Mouse (Mus musculus): Measurements from ENCODE around the gene Clec16a. TPM values are rescaled to one million over a fixed set of nuclear protein-coding genes. Genes with fewer than 3 reads are reported as not detected.

Clec16a gene
- polyA plus RNA-seq, 1 experiment = 25.2 TPM

- Histone ChIP-seq H3K27me3 (ENCODE audit: control insufficient read depth, insufficient read depth, low read length) (no peaks in the 10 kb centered on the region), H3K27ac (ENCODE audit: control insufficient read depth, insufficient read depth, low read length) (no peak overlapping the region), H3K4me1 (replicated peaks; ENCODE audit: control insufficient read depth, insufficient read depth, low read length) (peaks cover 19% of the 10 kb centered on the region), H3K36me3 (ENCODE audit: control insufficient read depth, insufficient read depth, low read length) (no peaks in the 10 kb centered on the region), H3K4me3 (ENCODE audit: control insufficient read depth, insufficient read depth, low read length) (no peak overlapping the region)
- 67% methylated on average over 2 of the region's 2 CpGs for WGBS
- TF ChIP-seq POLR2A (IDR thresholded peaks at IDR 0.05; ENCODE audit: control insufficient read depth, extremely low read depth, insufficient read depth, low read length, poor library complexity) = no peak
- DNase-seq = peak; percentile 72
Measured at GRCm38 (mm10) chr16:10520908-10521614, 24.1 kb upstream of the Clec16a start.

DNA sequence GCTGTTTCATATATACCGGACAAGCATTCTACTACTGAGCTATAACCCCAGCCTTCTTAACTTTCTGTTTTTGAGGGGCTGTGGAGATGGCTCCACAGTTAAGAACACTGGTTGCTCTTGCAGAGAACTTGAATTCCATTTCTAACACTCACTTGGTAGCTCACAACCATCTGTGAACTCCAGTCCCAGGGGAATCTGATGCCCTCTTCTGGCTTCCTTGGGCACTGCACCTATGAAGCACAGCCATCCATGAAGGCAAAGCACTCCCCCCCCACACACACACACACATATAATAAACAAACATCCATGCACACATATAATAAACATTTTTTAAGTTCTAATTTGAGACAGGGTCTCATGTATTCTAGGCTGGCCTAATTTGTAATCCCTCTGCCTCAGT, 22.3 kb upstream of the Clec16a start:
- no peak for TF ChIP-seq POLR2A (IDR thresholded peaks at IDR 0.05; ENCODE audit: control insufficient read depth, extremely low read depth, insufficient read depth, low read length, poor library complexity)
- no peak for TF ChIP-seq CTCF (IDR thresholded peaks at IDR 0.05; ENCODE audit: borderline replicate concordance, control insufficient read depth, extremely low read depth, insufficient read depth, low read length, poor library complexity)

DNA sequence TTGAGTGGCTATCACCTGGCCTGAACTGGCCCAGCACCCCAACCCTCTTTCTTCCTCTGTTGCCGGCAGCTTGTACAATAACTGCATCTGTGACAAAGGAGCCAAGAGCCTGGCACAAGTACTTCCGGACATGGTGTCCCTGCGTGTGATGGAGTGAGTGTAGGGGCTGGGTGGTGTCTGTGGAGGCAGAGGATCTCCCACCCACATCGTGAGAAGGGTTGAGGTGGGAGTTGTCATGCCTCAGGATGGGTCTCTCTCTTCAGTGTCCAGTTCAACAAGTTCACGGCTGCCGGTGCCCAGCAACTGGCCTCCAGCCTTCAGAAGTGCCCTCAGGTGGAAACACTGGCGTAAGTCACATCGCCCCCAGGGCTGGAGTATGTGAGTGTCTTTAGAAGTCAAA, 21.5 kb upstream of the Clec16a start:
- Histone ChIP-seq H3K4me1 (replicated peaks; ENCODE audit: control insufficient read depth, insufficient read depth, low read length) (peaks cover 22% of the 10 kb centered on the region), H3K4me3 (ENCODE audit: control insufficient read depth, insufficient read depth, low read length) (no peak overlapping the region), H3K27ac (ENCODE audit: control insufficient read depth, insufficient read depth, low read length) (no peak overlapping the region), H3K27me3 (ENCODE audit: control insufficient read depth, insufficient read depth, low read length) (no peaks in the 10 kb centered on the region), H3K36me3 (ENCODE audit: control insufficient read depth, insufficient read depth, low read length) (no peaks in the 10 kb centered on the region)
- DNase-seq = no peak
- TF ChIP-seq CTCF (IDR thresholded peaks at IDR 0.05; ENCODE audit: borderline replicate concordance, control insufficient read depth, extremely low read depth, insufficient read depth, low read length, poor library complexity) = no peak
- no peak for TF ChIP-seq POLR2A (IDR thresholded peaks at IDR 0.05; ENCODE audit: control insufficient read depth, extremely low read depth, insufficient read depth, low read length, poor library complexity)
- WGBS = 97% methylated on average over 8 of the region's 8 CpGs

More for the DNA sequence above, 22.3 kb upstream of the Clec16a start:
- WGBS = 95% methylated on average over 1 of the region's 1 CpGs
- Histone ChIP-seq H3K27ac (ENCODE audit: control insufficient read depth, insufficient read depth, low read length) (no peak overlapping the region), H3K36me3 (ENCODE audit: control insufficient read depth, insufficient read depth, low read length) (no peaks in the 10 kb centered on the region), H3K4me1 (replicated peaks; ENCODE audit: control insufficient read depth, insufficient read depth, low read length) (peaks cover 19% of the 10 kb centered on the region), H3K4me3 (ENCODE audit: control insufficient read depth, insufficient read depth, low read length) (no peak overlapping the region), H3K27me3 (ENCODE audit: control insufficient read depth, insufficient read depth, low read length) (no peaks in the 10 kb centered on the region)
- peak; percentile 79 for DNase-seq

DNA sequence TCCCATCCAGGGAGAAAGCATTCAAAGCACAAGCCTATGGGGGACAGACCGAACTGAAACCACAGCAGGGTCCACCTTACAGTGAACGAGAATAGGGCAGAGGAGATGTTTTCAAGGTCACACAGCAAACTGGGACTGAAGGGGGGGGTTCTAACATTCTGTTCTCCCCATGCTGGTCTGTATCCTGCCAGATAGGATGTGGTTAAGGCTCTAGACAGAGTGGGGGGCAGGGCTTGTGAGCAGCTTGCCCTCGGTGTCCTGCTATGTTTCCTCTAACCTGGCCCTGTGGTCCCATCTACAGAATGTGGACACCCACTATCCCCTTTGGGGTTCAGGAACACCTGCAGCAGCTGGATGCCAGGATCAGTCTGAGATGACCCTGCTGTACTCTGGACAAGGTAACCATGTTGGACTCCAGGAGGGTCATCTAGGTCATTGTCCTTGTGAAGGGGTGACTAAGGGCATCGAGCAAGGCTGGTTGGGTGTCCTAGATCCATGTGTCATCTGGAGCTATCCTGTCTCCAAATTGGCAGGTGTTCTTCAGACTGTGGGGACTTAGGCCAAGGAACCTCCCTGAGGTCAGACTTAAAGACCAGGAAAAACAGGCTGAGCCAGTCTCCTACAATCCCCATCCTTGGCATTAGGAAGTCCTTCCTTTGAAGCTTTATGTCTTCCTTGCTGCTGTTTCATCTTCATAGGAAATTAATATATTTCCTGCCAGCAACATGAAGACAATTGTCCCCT, 20.1 kb upstream of the Clec16a start:
- peaks cover 30% of the 10 kb centered on the region for H3K4me1 ChIP-seq (replicated peaks; ENCODE audit: control insufficient read depth, insufficient read depth, low read length)
- H3K27ac ChIP-seq (ENCODE audit: control insufficient read depth, insufficient read depth, low read length) = no peak overlapping the region
- H3K4me3 ChIP-seq (ENCODE audit: control insufficient read depth, insufficient read depth, low read length) = no peak overlapping the region
- no peaks in the 10 kb centered on the region for H3K27me3 ChIP-seq (ENCODE audit: control insufficient read depth, insufficient read depth, low read length)
- no peak for DNase-seq
- 26% methylated on average over 4 of the region's 4 CpGs for WGBS
- H3K36me3 ChIP-seq (ENCODE audit: control insufficient read depth, insufficient read depth, low read length) = no peaks in the 10 kb centered on the region; the same call in 1 of the 2 replicates
- TF ChIP-seq POLR2A (IDR thresholded peaks at IDR 0.05; ENCODE audit: control insufficient read depth, extremely low read depth, insufficient read depth, low read length, poor library complexity) = no peak
- no peak for TF ChIP-seq CTCF (IDR thresholded peaks at IDR 0.05; ENCODE audit: borderline replicate concordance, control insufficient read depth, extremely low read depth, insufficient read depth, low read length, poor library complexity)

- Histone ChIP-seq H3K4me3 (ENCODE audit: control insufficient read depth, insufficient read depth, low read length) (no peak overlapping the region), H3K4me1 (replicated peaks; ENCODE audit: control insufficient read depth, insufficient read depth, low read length) (peaks cover 30% of the 10 kb centered on the region), H3K27ac (ENCODE audit: control insufficient read depth, insufficient read depth, low read length) (no peak overlapping the region), H3K36me3 (ENCODE audit: control insufficient read depth, insufficient read depth, low read length) (no peaks in the 10 kb centered on the region; the same call in 1 of the 2 replicates), H3K27me3 (ENCODE audit: control insufficient read depth, insufficient read depth, low read length) (no peaks in the 10 kb centered on the region)
- no peak for DNase-seq
- 71% methylated on average over 2 of the region's 2 CpGs for WGBS
- no peak for TF ChIP-seq POLR2A (IDR thresholded peaks at IDR 0.05; ENCODE audit: control insufficient read depth, extremely low read depth, insufficient read depth, low read length, poor library complexity)
- TF ChIP-seq CTCF (IDR thresholded peaks at IDR 0.05; ENCODE audit: borderline replicate concordance, control insufficient read depth, extremely low read depth, insufficient read depth, low read length, poor library complexity) = no peak
Measured at GRCm38 (mm10) chr16:10525610-10525980, 19.5 kb upstream of the Clec16a start.

GRCm38 (mm10) chr16:10527046-10527644, 18.0 kb upstream of the Clec16a start:
- H3K27me3 ChIP-seq (ENCODE audit: control insufficient read depth, insufficient read depth, low read length) = no peaks in the 10 kb centered on the region
- WGBS = 92% methylated on average over 6 of the region's 6 CpGs
- no peak overlapping the region for H3K27ac ChIP-seq (ENCODE audit: control insufficient read depth, insufficient read depth, low read length)
- no peak overlapping the region for H3K4me3 ChIP-seq (ENCODE audit: control insufficient read depth, insufficient read depth, low read length)
- TF ChIP-seq POLR2A (IDR thresholded peaks at IDR 0.05; ENCODE audit: control insufficient read depth, extremely low read depth, insufficient read depth, low read length, poor library complexity) = no peak
- no peak for TF ChIP-seq CTCF (IDR thresholded peaks at IDR 0.05; ENCODE audit: borderline replicate concordance, control insufficient read depth, extremely low read depth, insufficient read depth, low read length, poor library complexity)
- H3K36me3 ChIP-seq (ENCODE audit: control insufficient read depth, insufficient read depth, low read length) = no peaks in the 10 kb centered on the region; the same call in 1 of the 2 replicates
- peaks cover 30% of the 10 kb centered on the region for H3K4me1 ChIP-seq (replicated peaks; ENCODE audit: control insufficient read depth, insufficient read depth, low read length)
- DNase-seq = no peak
